Comparison of ENCODE assay signal across 8 mouse cellular contexts in genomic region chr1:165302455-165303208, GRCm38 (mm10). TPM values are rescaled to one million over a fixed set of nuclear protein-coding genes. Genes with fewer than 3 reads are reported as not detected.
A peak's percentile ranks its signal among the peaks of the same experiment; 100 is the strongest.
DNase-seq lines count a peak whose midpoint lies in the region; ATAC-seq and TF ChIP-seq lines count a peak whose summit lies in the region.

No protein-coding gene starts in this region.

- intact Hi-C loops in gastrocnemius, postnatal 36 days (cut with DNase I) = no loop called here

- no peak overlapping the region for H3K4me2 ChIP-seq in midbrain, embryonic 13.5 days (replicated peaks)
- no peak overlapping the region for H3K4me2 ChIP-seq in midbrain, embryonic 11.5 days
- H3K4me2 ChIP-seq in forebrain, embryonic 12.5 days = no peak overlapping the region
- no peak overlapping the region for H3K4me2 ChIP-seq in intestine, embryonic 14.5 days (ENCODE audit: low read length)

- WGBS in midbrain, embryonic 13.5 days = 72% methylated on average over 13 of the region's 13 CpGs
- WGBS in midbrain, embryonic 11.5 days = 86% methylated on average over 13 of the region's 13 CpGs
- WGBS in forebrain, embryonic 12.5 days = 67% methylated on average over 13 of the region's 13 CpGs
- 77% methylated on average over 13 of the region's 13 CpGs for WGBS in intestine, embryonic 14.5 days
- WGBS in thymus, adult 2 months = 96% methylated on average over 13 of the region's 13 CpGs

- peaks cover 18% of the 10 kb centered on the region for H3K36me3 ChIP-seq in midbrain, embryonic 13.5 days
- peaks cover 4% of the 10 kb centered on the region; the same call in 1 of the 2 replicates for H3K36me3 ChIP-seq in midbrain, embryonic 11.5 days (ENCODE audit: control insufficient read depth, insufficient read depth, low read length)
- peaks cover 16% of the 10 kb centered on the region for H3K36me3 ChIP-seq in forebrain, embryonic 12.5 days (replicated peaks)
- H3K36me3 ChIP-seq in intestine, embryonic 14.5 days (ENCODE audit: control insufficient read depth, insufficient read depth, low read length) = peaks cover 14% of the 10 kb centered on the region
- no peaks in the 10 kb centered on the region for H3K36me3 ChIP-seq in thymus, adult 2 months (ENCODE audit: control insufficient read depth, insufficient read depth, low read length)

- H3K27me3 ChIP-seq in midbrain, embryonic 13.5 days = no peaks in the 10 kb centered on the region
- no peaks in the 10 kb centered on the region for H3K27me3 ChIP-seq in midbrain, embryonic 11.5 days (ENCODE audit: control insufficient read depth, insufficient read depth, low read length)
- H3K27me3 ChIP-seq in forebrain, embryonic 12.5 days = no peaks in the 10 kb centered on the region
- H3K27me3 ChIP-seq in intestine, embryonic 14.5 days (replicated peaks; ENCODE audit: control insufficient read depth, insufficient read depth, low read length) = no peaks in the 10 kb centered on the region
- no peaks in the 10 kb centered on the region for H3K27me3 ChIP-seq in thymus, adult 2 months (ENCODE audit: control insufficient read depth, insufficient read depth, low read length)

- H3K9me3 ChIP-seq in midbrain, embryonic 13.5 days = no peaks in the 10 kb centered on the region
- no peaks in the 10 kb centered on the region for H3K9me3 ChIP-seq in midbrain, embryonic 11.5 days (ENCODE audit: control insufficient read depth, low read length)
- H3K9me3 ChIP-seq in forebrain, embryonic 12.5 days = no peaks in the 10 kb centered on the region
- no peaks in the 10 kb centered on the region for H3K9me3 ChIP-seq in intestine, embryonic 14.5 days (ENCODE audit: control insufficient read depth, low read length)

- ATAC-seq in midbrain, embryonic 13.5 days = peak; percentile 62
- ATAC-seq in midbrain, embryonic 11.5 days (ENCODE audit: low FRiP score) = no peak
- ATAC-seq in forebrain, embryonic 12.5 days (ENCODE audit: low FRiP score) = peak; percentile 76; the same call in 1 of the 2 replicates
- peak; percentile 50; the same call in 1 of the 2 replicates for ATAC-seq in intestine, embryonic 14.5 days (replicated peaks; ENCODE audit: low FRiP score, low TSS enrichment, low read depth)

- no peak overlapping the region for H3K4me3 ChIP-seq in midbrain, embryonic 13.5 days (replicated peaks)
- no peak overlapping the region for H3K4me3 ChIP-seq in midbrain, embryonic 11.5 days (ENCODE audit: low read depth, low read length)
- H3K4me3 ChIP-seq in forebrain, embryonic 12.5 days (replicated peaks) = no peak overlapping the region
- H3K4me3 ChIP-seq in intestine, embryonic 14.5 days (ENCODE audit: low read depth, low read length) = no peak overlapping the region
- no peak overlapping the region for H3K4me3 ChIP-seq in thymus, adult 2 months (ENCODE audit: control insufficient read depth, insufficient read depth, low read length)

- H3K9ac ChIP-seq in midbrain, embryonic 13.5 days (replicated peaks) = no peak overlapping the region
- H3K9ac ChIP-seq in midbrain, embryonic 11.5 days (ENCODE audit: low read length) = no peak overlapping the region
- no peak overlapping the region for H3K9ac ChIP-seq in forebrain, embryonic 12.5 days
- H3K9ac ChIP-seq in intestine, embryonic 14.5 days (ENCODE audit: low read length) = no peak overlapping the region

- no peak for DNase-seq in midbrain, embryonic 11.5 days (ENCODE audit: low spot score, missing footprints)
- DNase-seq in intestine, embryonic 14.5 days (ENCODE audit: low spot score) = no peak
- peak; percentile 29 for DNase-seq in lung, postnatal 14 days
- no peak for DNase-seq in thymus, adult 2 months
- DNase-seq in retina, postnatal 1 day = no peak
- no peak for DNase-seq in gastrocnemius, postnatal 36 days

- H3K4me1 ChIP-seq in midbrain, embryonic 13.5 days (replicated peaks) = peaks cover 10% of the 10 kb centered on the region
- H3K4me1 ChIP-seq in midbrain, embryonic 11.5 days (ENCODE audit: control insufficient read depth, insufficient read depth, low read length) = no peaks in the 10 kb centered on the region
- H3K4me1 ChIP-seq in forebrain, embryonic 12.5 days = peaks cover 12% of the 10 kb centered on the region
- H3K4me1 ChIP-seq in intestine, embryonic 14.5 days (replicated peaks; ENCODE audit: control insufficient read depth, insufficient read depth, low read length) = no peaks in the 10 kb centered on the region
- H3K4me1 ChIP-seq in thymus, adult 2 months (replicated peaks; ENCODE audit: control insufficient read depth, insufficient read depth, low read length) = no peaks in the 10 kb centered on the region

- TF ChIP-seq CTCF in thymus, adult 2 months (IDR thresholded peaks at IDR 0.05; ENCODE audit: borderline replicate concordance, control insufficient read depth, extremely low read depth, insufficient read depth, low read length, poor library complexity) = no peak

- H3K27ac ChIP-seq in midbrain, embryonic 13.5 days = no peak overlapping the region
- no peak overlapping the region for H3K27ac ChIP-seq in midbrain, embryonic 11.5 days (ENCODE audit: low read depth, low read length)
- peak overlapping the region; percentile 46; the same call in 1 of the 2 replicates for H3K27ac ChIP-seq in forebrain, embryonic 12.5 days
- no peak overlapping the region for H3K27ac ChIP-seq in intestine, embryonic 14.5 days (ENCODE audit: low read depth)
- no peak overlapping the region for H3K27ac ChIP-seq in thymus, adult 2 months (ENCODE audit: control insufficient read depth, insufficient read depth, low read length)

- no peak for TF ChIP-seq POLR2A in thymus, adult 2 months (IDR thresholded peaks at IDR 0.05; ENCODE audit: control insufficient read depth, extremely low read depth, insufficient read depth, low read length, poor library complexity)

RNA-seq across cellular contexts. Expression of gene Gpr161, which starts 7.0 kb away (rescaled TPM):
- 3.9 and 4.4 TPM in 2 replicates for polyA plus RNA-seq in midbrain, embryonic 13.5 days (2015; fragmentation: Nextera tagmentation; extraction: Ambion mirVana)
- 2.5 TPM in 2 replicates for polyA plus RNA-seq in midbrain, embryonic 11.5 days (2014; fragmentation: Nextera tagmentation; extraction: Ambion mirVana)
- 3.4 and 3.7 TPM in 2 replicates for polyA plus RNA-seq in forebrain, embryonic 12.5 days (2016; fragmentation: Nextera tagmentation; extraction: Ambion mirVana)
- polyA plus RNA-seq in intestine, embryonic 14.5 days (2014; fragmentation: Nextera tagmentation; extraction: Ambion mirVana) = 1.6 and 2.1 TPM in 2 replicates
- 0.99 and 1.3 TPM in 2 replicates for polyA plus RNA-seq in thymus, adult 2 months (2012; rRNA removed)
- 1 to 10 TPM in 1 of 2 experiments, under 1 TPM in 1; 0.69 to 1.4 TPM for total RNA-seq in gastrocnemius, postnatal 36 days (2021)
